In genomic region chr16:10327563-10328333, GRCm38 (mm10) we compare ENCODE assay signal across 15 mouse cellular contexts. TPM values are rescaled to one million over a fixed set of nuclear protein-coding genes. Genes with fewer than 3 reads are reported as not detected.
DNase-seq lines count a peak whose midpoint lies in the region; ATAC-seq and TF ChIP-seq lines count a peak whose summit lies in the region.
"Had no signal": no experiment of that assay in that cellular context is flagged by ENCODE, and none has a peak within 500 bp of the region (broad histone marks: within the 10 kb centered on the region; RNA-seq: fewer than 3 reads in every experiment).

No protein-coding gene starts in this region.

- no peaks in the 10 kb centered on the region for H3K9me3 ChIP-seq in liver, postnatal 0 days (ENCODE audit: low read length)
- H3K9me3 ChIP-seq: limb, embryonic 13.5 days had no signal

- ATAC-seq in Patski: peak; percentile 34
- peak; percentile 27; the same call in 1 of the 2 replicates for ATAC-seq in liver, postnatal 0 days
- ATAC-seq: forebrain, embryonic 16.5 days had no signal

- H3K4me2 ChIP-seq in liver, postnatal 0 days (ENCODE audit: low read depth, low read length): 0 out of 2 replicates have a peak overlapping the region, but pooled peaks have one; percentile 9
- H3K4me2 ChIP-seq: limb, embryonic 13.5 days; midbrain, embryonic 11.5 days had no signal

- H3K4me3 ChIP-seq in liver, postnatal 0 days (ENCODE audit: low read depth, low read length): no peak overlapping the region
- H3K4me3 ChIP-seq: limb, embryonic 13.5 days had no signal

- DNase-seq in Patski (ENCODE audit: low read depth, low spot score): peak; percentile 20
- peak; percentile 40 for DNase-seq in kidney, adult 11 months
- peak; percentile 43 to 68 for DNase-seq in kidney, postnatal 4 days
- peak; percentile 21 for DNase-seq in liver, postnatal 0 days
- no peak for DNase-seq in natural killer cell, adult 2 months (ENCODE audit: low spot score in 2 of 2)
- DNase-seq in thymus, postnatal 0 days (ENCODE audit: low spot score): no peak
- DNase-seq in frontal cortex, adult 2 months (ENCODE audit: extremely low spot score in 1 of 2, low spot score in 1 of 2): no peak
- DNase-seq in gastrocnemius, postnatal 4 days (ENCODE audit: low spot score in 2 of 2): no peak
- DNase-seq: adrenal gland, adult 8-10 months; heart, postnatal 4 days; spleen, adult 18-20 months; thymus, postnatal 25 days had no signal

- in situ Hi-C loops in Patski (cut with MboI; ENCODE audit: low pct_unique_long_range_greater_than_20kb): no loop called here

- no peak overlapping the region for H3K27ac ChIP-seq in liver, postnatal 0 days (ENCODE audit: low read depth)
- H3K27ac ChIP-seq: limb, embryonic 13.5 days had no signal

- H3K27me3 ChIP-seq in Patski: no peaks in the 10 kb centered on the region
- no peaks in the 10 kb centered on the region for H3K27me3 ChIP-seq in liver, postnatal 0 days (ENCODE audit: insufficient read depth, low read length)
- H3K27me3 ChIP-seq: limb, embryonic 13.5 days had no signal

- no peak for TF ChIP-seq CTCF in Patski (IDR thresholded peaks at IDR 0.05)
- no peak for TF ChIP-seq CTCF in liver, postnatal 0 days (IDR thresholded peaks at IDR 0.05; ENCODE audit: low read depth)

- TF ChIP-seq EP300 in liver, postnatal 0 days (IDR thresholded peaks at IDR 0.05; ENCODE audit: low read depth): no peak

- no peaks in the 10 kb centered on the region for H3K36me3 ChIP-seq in liver, postnatal 0 days (replicated peaks; ENCODE audit: insufficient read depth, low read length)
- H3K36me3 ChIP-seq: limb, embryonic 13.5 days had no signal

- no peaks in the 10 kb centered on the region for H3K4me1 ChIP-seq in liver, postnatal 0 days (ENCODE audit: insufficient read depth)

- H3K9ac ChIP-seq in liver, postnatal 0 days (replicated peaks): no peak overlapping the region
- H3K9ac ChIP-seq: limb, embryonic 13.5 days had no signal

- CTCF ChIA-PET in Patski (lab: Charles Lee): interaction anchor here (1.1 to 1.4 kb wide), 2 partner anchors 13 to 72 kb away, joined by 3 to 4 read pairs; no protein-coding TSS in a partner anchor

- POLR2A ChIA-PET in Patski (lab: Charles Lee): interaction anchor here (0.6 kb wide), 1 partner anchor 31 kb away, joined by 6 read pairs; no protein-coding TSS in a partner anchor

- 51% methylated on average over 13 of the region's 13 CpGs for WGBS in liver, postnatal 0 days (ENCODE audit: insufficient replicate concordance)

RNA-seq across cellular contexts. Expression of gene Emp2, which starts 14.0 kb away (rescaled TPM):
- 14.1 TPM for polyA plus RNA-seq in Patski (2021)
- polyA plus RNA-seq in liver, postnatal 0 days (2015; fragmentation: Nextera tagmentation; extraction: Ambion mirVana): 1.2 and 1.5 TPM in 2 replicates
- 5.1 and 5.3 TPM in 2 replicates for polyA plus RNA-seq in thymus, postnatal 0 days (2015; fragmentation: Nextera tagmentation; extraction: Ambion mirVana)
- 16.7 and 19.3 TPM in 2 replicates for polyA plus RNA-seq in frontal cortex, adult 2 months (2012; rRNA removed)
- 10 to 100 TPM; 23.4 to 29.0 TPM for total RNA-seq in gastrocnemius, postnatal 4 days (2021)

Comparison
In these comparisons a context has a peak if more than half of its experiments do, and no peak if none do; other contexts are left out.
1. DNase-seq: peak in Patski (single experiment), kidney, adult 11 months (single experiment), kidney, postnatal 4 days (2 of 2) and liver, postnatal 0 days (single experiment); none in natural killer cell, adult 2 months (0 of 2), thymus, postnatal 0 days (single experiment), frontal cortex, adult 2 months (0 of 2) and gastrocnemius, postnatal 4 days (0 of 2).